In the genomic region with DNA sequence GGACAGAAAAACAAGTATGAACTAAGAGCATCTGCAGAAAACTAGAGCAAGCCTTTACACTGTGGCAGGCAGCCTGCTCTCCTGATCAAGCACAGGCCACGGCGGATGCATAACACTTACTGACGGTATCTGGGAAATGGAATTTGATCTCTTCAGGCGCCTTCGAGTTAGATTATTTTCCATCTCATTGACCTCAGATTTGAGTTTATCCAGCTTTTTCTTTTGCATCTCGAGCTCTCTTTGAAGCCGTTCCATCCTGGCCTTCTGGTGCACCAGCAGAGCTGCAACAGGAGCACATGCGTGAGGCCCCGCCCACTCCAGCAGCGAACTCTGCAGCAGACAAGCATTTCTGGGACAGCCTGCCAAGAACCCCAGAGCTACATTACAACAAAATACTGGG, we compare ENCODE assay signal across 11 mouse cellular contexts. TPM values are rescaled to one million over a fixed set of nuclear protein-coding genes. Genes with fewer than 3 reads are reported as not detected.
DNase-seq lines count a peak whose midpoint lies in the region; ATAC-seq lines count a peak whose summit lies in the region.
"Had no signal": no experiment of that assay in that cellular context is flagged by ENCODE, and none has a peak within 500 bp of the region (broad histone marks: within the 10 kb centered on the region; RNA-seq: fewer than 3 reads in every experiment).

No protein-coding gene starts in this region.

- no peak overlapping the region for H3K4me3 ChIP-seq in forebrain, embryonic 12.5 days (replicated peaks)
- H3K4me3 ChIP-seq: hindbrain, embryonic 13.5 days; liver, embryonic 13.5 days; midbrain, embryonic 12.5 days had no signal

- WGBS in forebrain, embryonic 12.5 days = 78% methylated on average over 10 of the region's 10 CpGs

- H3K27me3 ChIP-seq in forebrain, embryonic 12.5 days = no peaks in the 10 kb centered on the region
- H3K27me3 ChIP-seq: hindbrain, embryonic 13.5 days; liver, embryonic 13.5 days; midbrain, embryonic 12.5 days had no signal

- no peak overlapping the region for H3K4me2 ChIP-seq in forebrain, embryonic 12.5 days
- H3K4me2 ChIP-seq: hindbrain, embryonic 13.5 days; liver, embryonic 13.5 days; midbrain, embryonic 12.5 days had no signal

- H3K9me3 ChIP-seq in forebrain, embryonic 12.5 days = no peaks in the 10 kb centered on the region
- H3K9me3 ChIP-seq: hindbrain, embryonic 13.5 days; liver, embryonic 13.5 days; midbrain, embryonic 12.5 days had no signal

- peak; percentile 13 for DNase-seq in embryo, embryonic 11 days
- no peak for DNase-seq in embryo, embryonic 10.5 days (ENCODE audit: low spot score)
- peak; percentile 27 for DNase-seq in layer of hippocampus, adult 11-12 months (ENCODE audit: low spot score)
- no peak for DNase-seq in layer of hippocampus, adult 9-10 months (ENCODE audit: low spot score)
- peak; percentile 46 for DNase-seq in MN1 (ENCODE audit: low spot score)
- peak; percentile 44 for DNase-seq in cerebellum, adult 9-10 months
- no peak for DNase-seq in spleen, adult 18-20 months
- DNase-seq: liver, embryonic 13.5 days had no signal

- no peak overlapping the region for H3K27ac ChIP-seq in forebrain, embryonic 12.5 days
- H3K27ac ChIP-seq: hindbrain, embryonic 13.5 days; liver, embryonic 13.5 days; midbrain, embryonic 12.5 days had no signal

- H3K4me1 ChIP-seq in forebrain, embryonic 12.5 days = peaks cover 2% of the 10 kb centered on the region; the same call in 1 of the 2 replicates
- H3K4me1 ChIP-seq: midbrain, embryonic 12.5 days had no signal

- H3K9ac ChIP-seq in forebrain, embryonic 12.5 days = no peak overlapping the region
- H3K9ac ChIP-seq: hindbrain, embryonic 13.5 days; liver, embryonic 13.5 days; midbrain, embryonic 12.5 days had no signal

- ATAC-seq in forebrain, embryonic 12.5 days (ENCODE audit: low FRiP score) = no peak

- H3K36me3 ChIP-seq in forebrain, embryonic 12.5 days (replicated peaks) = peaks cover 35% of the 10 kb centered on the region

RNA-seq across cellular contexts. Expression of a gene that starts 44.8 kb away (rescaled TPM):
- polyA plus RNA-seq in forebrain, embryonic 12.5 days (2016; fragmentation: Nextera tagmentation; extraction: Ambion mirVana) = 20.5 and 20.9 TPM in 2 replicates

Comparison
In these comparisons a context has a peak if more than half of its experiments do, and no peak if none do; other contexts are left out.
1. DNase-seq: peak in embryo, embryonic 11 days (single experiment), layer of hippocampus, adult 11-12 months (single experiment), MN1 (single experiment) and cerebellum, adult 9-10 months (single experiment); none in embryo, embryonic 10.5 days (single experiment), layer of hippocampus, adult 9-10 months (single experiment) and spleen, adult 18-20 months (0 of 2).